Mouse (Mus musculus) CH12.LX (cell line): ENCODE measurements around the gene Gzmd. TPM values are rescaled to one million over a fixed set of nuclear protein-coding genes. Genes with fewer than 3 reads are reported as not detected.
"Not testable (repeated sequence)": the region's sequence is repeated elsewhere in the genome, so short reads cannot be mapped to it uniquely, and the experiment has no call there.

ENCODE experiments used
- DNase-seq: peaks from one replicate; pipeline ENCODE4 v3.0.0-alpha.2; 2013; ENCODE audit errors: extremely low read depth
- H3K27ac ChIP-seq: 2 replicates; pipeline ENCODE4 v1.5.1; 2012; ENCODE audit warnings: low read depth, mild to moderate bottlenecking, control low read depth, moderate library complexity; ENCODE audit not compliant: insufficient read depth
- H3K27me3 ChIP-seq: replicated peaks from 2 replicates; pipeline ENCODE3; 2012; ENCODE audit warnings: inconsistent platforms
- H3K36me3 ChIP-seq, 2 experiments: replicated peaks in 1 of 2; 2 replicates each; pipeline versions ENCODE3 to v1.6.1; 2012; ENCODE audit warnings: inconsistent platforms in 1 of 2, low read length in 1 of 2, mild to moderate bottlenecking in 1 of 2, mixed read lengths in 1 of 2, moderate library complexity in 1 of 2; ENCODE audit not compliant: control insufficient read depth in 1 of 2, insufficient read depth in 1 of 2
- H3K4me1 ChIP-seq, 2 experiments: 2 replicates each; pipeline ENCODE4 v1.6.1; 2012; ENCODE audit warnings: inconsistent platforms in 1 of 2, moderate library complexity in 1 of 2; ENCODE audit not compliant: insufficient read depth in 2 of 2, control insufficient read depth in 1 of 2
- H3K4me2 ChIP-seq: 2 replicates; pipeline ENCODE4 v1.6.1; 2012; ENCODE audit warnings: low read depth, mild to moderate bottlenecking, control low read depth; ENCODE audit not compliant: poor library complexity, insufficient read depth, severe bottlenecking
- H3K4me3 ChIP-seq, 3 experiments: fragments of 150-350 bp in 1 of 3; sonication (generic) in 1 of 3; replicated peaks in 1 of 3; 2 replicates each; pipeline versions ENCODE3 to v1.5.1; 2011 to 2012; ENCODE audit warnings: low read depth in 2 of 3, low read length in 2 of 3, mild to moderate bottlenecking in 2 of 3, moderate library complexity in 2 of 3, control low read depth in 1 of 3, improper control_type of control experiment in 1 of 3, inconsistent platforms in 1 of 3, mixed read lengths in 1 of 3; ENCODE audit not compliant: poor library complexity in 1 of 3
- H3K79me2 ChIP-seq: replicated peaks from 2 replicates; pipeline ENCODE4 v1.6.1; 2012; ENCODE audit warnings: mild to moderate bottlenecking, moderate library complexity; ENCODE audit not compliant: control insufficient read depth, poor library complexity, insufficient read depth, severe bottlenecking; ENCODE audit errors: extremely low read depth
- H3K9ac ChIP-seq: 2 replicates; pipeline ENCODE4 v1.6.1; 2012; ENCODE audit warnings: low read depth, mild to moderate bottlenecking, control low read depth, moderate library complexity; ENCODE audit not compliant: insufficient read depth
- H3K9me3 ChIP-seq: replicated peaks from 2 replicates; pipeline ENCODE3; 2012; ENCODE audit warnings: low read length, inconsistent platforms, mixed read lengths
- CTCF ChIP-seq, 2 experiments: IDR thresholded peaks in 1 of 2; conservative IDR thresholded peaks in 1 of 2; 2 replicates each; pipeline ENCODE4 v1.5.1; 2011 to 2012; ENCODE audit warnings: low read depth in 2 of 2, low read length in 2 of 2, improper control_type of control experiment in 1 of 2, inconsistent platforms in 1 of 2, mild to moderate bottlenecking in 1 of 2, moderate library complexity in 1 of 2
- E2F4 ChIP-seq: IDR thresholded peaks from 2 replicates; pipeline ENCODE4 v1.6.1; 2011; ENCODE audit warnings: low read depth, low read length, improper control_type of control experiment; ENCODE audit not compliant: insufficient replicate concordance
- GABPA ChIP-seq: IDR thresholded peaks from 2 replicates; pipeline ENCODE4 v1.6.1; 2012; ENCODE audit warnings: low read depth, low read length, improper control_type of control experiment, inconsistent platforms; ENCODE audit not compliant: insufficient replicate concordance
- JUN ChIP-seq: IDR thresholded peaks from 2 replicates; pipeline ENCODE4 v1.6.1; 2011; ENCODE audit warnings: low read depth, mild to moderate bottlenecking, low read length, improper control_type of control experiment, moderate library complexity; ENCODE audit not compliant: insufficient read depth
- JUND ChIP-seq: conservative IDR thresholded peaks from 2 replicates; pipeline ENCODE4 v1.6.1; 2011; ENCODE audit warnings: low read depth, low read length, improper control_type of control experiment
- KAT2A ChIP-seq: IDR thresholded peaks from 2 replicates; pipeline ENCODE4 v1.6.1; 2012; ENCODE audit warnings: low read length, improper control_type of control experiment, inconsistent platforms; ENCODE audit not compliant: insufficient replicate concordance
- MEF2A ChIP-seq: IDR thresholded peaks from 2 replicates; pipeline ENCODE4 v1.6.1; 2014; ENCODE audit warnings: low read depth, mild to moderate bottlenecking, inconsistent platforms, low read length, improper control_type of control experiment, borderline replicate concordance
- PAX5 ChIP-seq: IDR thresholded peaks from 2 replicates; pipeline ENCODE4 v1.6.1; 2012; ENCODE audit warnings: low read length, inconsistent platforms, mixed read lengths
- RAD21 ChIP-seq: IDR thresholded peaks from 2 replicates; pipeline ENCODE4 v1.6.1; 2011; ENCODE audit warnings: low read depth, mild to moderate bottlenecking, low read length, improper control_type of control experiment, moderate library complexity
- SIN3A ChIP-seq: IDR thresholded peaks from 2 replicates; pipeline ENCODE4 v1.6.1; 2012; ENCODE audit warnings: low read length, improper control_type of control experiment, inconsistent platforms
- SMC3 ChIP-seq: IDR thresholded peaks from 2 replicates; pipeline ENCODE4 v1.6.1; 2011; ENCODE audit warnings: low read depth, low read length, improper control_type of control experiment
- USF2 ChIP-seq: conservative IDR thresholded peaks from 2 replicates; pipeline ENCODE4 v1.6.1; 2011; ENCODE audit warnings: low read depth, low read length, improper control_type of control experiment
- ZC3H11A ChIP-seq: IDR thresholded peaks from 2 replicates; pipeline ENCODE4 v1.6.1; 2012; ENCODE audit warnings: low read depth, mild to moderate bottlenecking, inconsistent platforms, low read length, improper control_type of control experiment
- ZKSCAN1 ChIP-seq: IDR thresholded peaks from 2 replicates; pipeline ENCODE4 v1.6.1; 2012; ENCODE audit warnings: low read depth, inconsistent platforms, low read length, improper control_type of control experiment, borderline replicate concordance
- ZMIZ1 ChIP-seq: IDR thresholded peaks from 2 replicates; pipeline ENCODE4 v1.6.1; 2012; ENCODE audit warnings: low read depth, mild to moderate bottlenecking, inconsistent platforms, low read length, improper control_type of control experiment
- ZNF384 ChIP-seq: IDR thresholded peaks from 2 replicates; pipeline ENCODE4 v1.6.1; 2012; ENCODE audit warnings: low read depth, low read length, improper control_type of control experiment, inconsistent platforms
- dilution Hi-C: fragments of 300-500 bp; cut with MboI; formaldehyde crosslinking; loops from 2 replicates; pipeline ENCODE4 v1.14.3; 2020; ENCODE audit warnings: low sequenced_read_pairs; ENCODE audit not compliant: extremely low pct_unique_long_range_greater_than_20kb, extremely low pct_ligation_motif_present
- in situ Hi-C: fragments of 300-500 bp; cut with MboI; formaldehyde crosslinking; loops from 3 replicates; pipeline ENCODE4 v1.14.3; 2019; ENCODE audit warnings: low sequenced_read_pairs, low pct_ligation_motif_present, low pct_unique_long_range_greater_than_20kb, mixed read lengths
- polyA plus RNA-seq: library from polyadenylated mRNA; unstranded; fragments of >175 nt; gene quantifications from 2 replicates; pipeline ENCODE4 v1.2.1, GENCODE M21; 2012; ENCODE audit warnings: low read depth; ENCODE audit not compliant: insufficient read length
- total RNA-seq, 2 experiments: library from RNA; depleted of rRNA; stranded (reverse); fragments of 300-350 nt in 1 of 2; fragments of >200 nt in 1 of 2; gene quantifications; 2 replicates each; pipeline ENCODE4 v1.2.3; 2012 to 2014

Gene Gzmd
- total RNA-seq (2012; rRNA removed) = not detected in 2 replicates
- not detected in 2 replicates for total RNA-seq (2014; rRNA removed)
- not detected in 2 replicates for polyA plus RNA-seq

DNA sequence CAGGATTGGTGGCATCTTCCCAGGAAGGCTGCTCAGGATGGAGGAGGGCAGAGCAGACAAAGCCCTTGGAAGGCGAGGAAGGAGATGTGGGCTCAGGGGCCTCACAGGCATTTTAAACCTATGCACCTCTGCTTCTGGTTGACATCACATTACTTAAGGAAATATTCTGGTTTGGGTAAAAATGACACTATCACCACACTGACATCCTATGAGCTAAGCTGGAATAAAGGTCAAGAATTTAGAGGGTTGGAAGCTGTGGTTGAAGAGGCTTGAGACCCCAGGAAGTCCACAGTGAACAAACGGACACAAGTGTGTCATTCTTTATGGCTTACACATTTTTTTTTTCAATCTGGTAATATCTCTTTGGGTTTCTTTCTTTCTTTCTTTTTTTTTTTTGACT is at the start of gene Gzmd:
Gene Gzmd, minus strand, starts transcription at position 101 of the 400 bp plus-strand sequence.
- H3K27ac ChIP-seq, H3K9me3 ChIP-seq, H3K4me1 ChIP-seq, H3K4me3 ChIP-seq, H3K27me3 ChIP-seq, in situ Hi-C loops, H3K4me2 ChIP-seq, H3K9ac ChIP-seq, DNase-seq, dilution Hi-C loops, H3K79me2 ChIP-seq, H3K36me3 ChIP-seq: not testable (repeated sequence)

DNA sequence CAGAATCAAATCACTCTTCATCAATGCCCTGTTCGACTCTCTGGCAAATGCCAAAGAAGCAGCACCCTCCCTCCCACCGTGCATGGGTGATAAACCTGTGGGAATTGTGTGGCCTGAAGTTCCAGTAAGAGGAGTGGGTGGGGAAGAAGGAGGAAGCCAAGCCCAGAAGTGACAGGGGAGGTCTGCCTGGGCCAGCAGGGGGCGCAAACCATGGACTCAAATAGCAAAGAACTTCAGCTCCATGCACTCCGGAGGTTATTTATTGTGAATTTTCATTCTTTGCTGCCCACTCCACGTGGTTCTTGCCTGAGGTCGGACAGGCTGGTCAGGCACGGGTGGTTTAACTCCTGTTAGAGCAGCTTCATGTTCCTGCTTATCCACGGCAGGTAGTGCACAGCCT is 45.2 kb upstream of the Gzmd start:
- H3K4me3 ChIP-seq, dilution Hi-C loops, H3K4me1 ChIP-seq, H3K9me3 ChIP-seq, H3K79me2 ChIP-seq, H3K9ac ChIP-seq, H3K36me3 ChIP-seq, in situ Hi-C loops, H3K27ac ChIP-seq: not testable (repeated sequence)
- peak overlapping the region; percentile 46; the same call in 1 of the 2 replicates for H3K4me2 ChIP-seq
- peak; percentile 53 for DNase-seq
- TF ChIP-seq RAD21 = peak; percentile 4
- TF ChIP-seq SMC3 = peak; percentile 49
- peak; percentile 40 to 68; a peak in 3 of 4 replicates for TF ChIP-seq CTCF (conservative IDR thresholded peaks at IDR 0.05 in 1 of 2, IDR thresholded peaks at IDR 0.05 in 1 of 2; ENCODE audit: low read depth in 2 of 2, low read length in 2 of 2)
- H3K27me3 ChIP-seq = peaks cover 24% of the 10 kb centered on the region

DNA sequence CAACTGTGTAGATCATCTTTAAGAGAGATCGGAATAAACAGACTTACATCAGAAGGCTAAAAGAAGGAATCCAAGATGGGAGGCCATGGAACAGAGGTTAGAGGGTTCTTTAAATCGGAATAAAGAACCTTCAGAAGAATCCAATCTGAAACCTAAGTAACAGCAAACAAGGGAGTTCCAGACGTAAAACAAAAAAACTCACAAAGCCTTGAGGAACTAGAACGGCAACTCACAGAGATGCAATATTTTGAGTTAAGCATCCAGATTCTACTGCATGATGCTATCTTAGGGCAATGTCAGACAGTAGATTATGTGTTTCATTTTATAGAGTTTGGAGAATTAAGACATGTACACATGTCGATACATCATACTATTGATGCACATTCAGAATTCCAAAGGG is 42.1 kb upstream of the Gzmd start, which contains the start of gene Gzmn:
Gene Gzmn, minus strand, starts transcription at position 101 of the 400 bp plus-strand sequence.
- Histone ChIP-seq H3K27me3 (peaks cover 17% of the 10 kb centered on the region), H3K27ac (no peak within 1 kb of the TSS), H3K4me3 (no peak within 1 kb of the TSS)
- TF ChIP-seq KAT2A (no peak), GABPA (no peak), USF2 (no peak), ZC3H11A (no peak), ZMIZ1 (no peak), SIN3A (no peak), ZNF384 (no peak), JUN (no peak), MEF2A (no peak), PAX5 (no peak), ZKSCAN1 (no peak), E2F4 (no peak), JUND (no peak)
- TF ChIP-seq, all 38 proteins: peak for 0
- dilution Hi-C loops (no loop called here), in situ Hi-C loops (no loop called here)
- no peak for DNase-seq
- H3K36me3 ChIP-seq = no peaks in the 10 kb centered on the region
- no peak within 1 kb of the TSS for H3K4me2 ChIP-seq
- no peaks in the 10 kb centered on the region for H3K4me1 ChIP-seq
- H3K9me3 ChIP-seq = no peaks in the 10 kb centered on the region
- H3K79me2 ChIP-seq = no peaks in the 10 kb centered on the region
- H3K9ac ChIP-seq = no peak within 1 kb of the TSS
